Comparison of ENCODE assay signal across 7 mouse cellular contexts in genomic region chr17:28327673-28328325, GRCm38 (mm10). TPM values are rescaled to one million over a fixed set of nuclear protein-coding genes. Genes with fewer than 3 reads are reported as not detected.
DNase-seq lines count a peak whose midpoint lies in the region; ATAC-seq lines count a peak whose summit lies in the region.

No protein-coding gene starts in this region.

- peaks cover 77% of the 10 kb centered on the region for H3K36me3 ChIP-seq in hindbrain, embryonic 10.5 days
- H3K36me3 ChIP-seq in limb, embryonic 11.5 days (ENCODE audit: control insufficient read depth, insufficient read depth, low read length), result peaks cover 17% of the 10 kb centered on the region
- H3K36me3 ChIP-seq in neural tube, embryonic 13.5 days, result peaks cover 40% of the 10 kb centered on the region

- peaks cover 6% of the 10 kb centered on the region; the same call in 1 of the 2 replicates for H3K9me3 ChIP-seq in hindbrain, embryonic 10.5 days
- no peaks in the 10 kb centered on the region for H3K9me3 ChIP-seq in limb, embryonic 11.5 days (ENCODE audit: control insufficient read depth, low read length)
- no peaks in the 10 kb centered on the region; the same call in 1 of the 2 replicates for H3K9me3 ChIP-seq in neural tube, embryonic 13.5 days

- H3K4me2 ChIP-seq in limb, embryonic 11.5 days (ENCODE audit: low read depth, severe bottlenecking), result peak overlapping the region; percentile 75
- peak overlapping the region; percentile 96 for H3K4me2 ChIP-seq in neural tube, embryonic 13.5 days

- peak overlapping the region; percentile 51 for H3K4me3 ChIP-seq in brown adipose tissue, adult 24 weeks (ENCODE audit: insufficient read depth, low read depth, low read length)
- H3K4me3 ChIP-seq in hindbrain, embryonic 10.5 days, result peak overlapping the region; percentile 98
- peak overlapping the region; percentile 97 for H3K4me3 ChIP-seq in limb, embryonic 11.5 days (ENCODE audit: low read depth, low read length)
- peak overlapping the region; percentile 94 for H3K4me3 ChIP-seq in neural tube, embryonic 13.5 days

- peak; percentile 64 for DNase-seq in right cerebral cortex, adult 18-20 months
- DNase-seq in right cerebral cortex, postnatal 14 days, result no peak
- DNase-seq in hindbrain, embryonic 10.5 days (ENCODE audit: low spot score), result no peak
- no peak for DNase-seq in limb, embryonic 11.5 days (ENCODE audit: low spot score)
- no peak for DNase-seq in spleen, postnatal 10 days (ENCODE audit: low spot score in 2 of 2)

- H3K9ac ChIP-seq in limb, embryonic 11.5 days (ENCODE audit: low read length), result peak overlapping the region; percentile 99
- peak overlapping the region; percentile 84 for H3K9ac ChIP-seq in neural tube, embryonic 13.5 days

- ATAC-seq in limb, embryonic 11.5 days (ENCODE audit: insufficient number of reproducible peaks, low FRiP score, low TSS enrichment, low read depth), result peak; percentile 44
- peak; percentile 73 for ATAC-seq in neural tube, embryonic 13.5 days (ENCODE audit: low read depth)

- peak overlapping the region; percentile 49 for H3K27ac ChIP-seq in brown adipose tissue, adult 24 weeks (replicated peaks; ENCODE audit: low read depth, low read length)
- H3K27ac ChIP-seq in hindbrain, embryonic 10.5 days, result peak overlapping the region; percentile 98
- peak overlapping the region; percentile 95 for H3K27ac ChIP-seq in limb, embryonic 11.5 days (replicated peaks; ENCODE audit: low read depth, low read length)
- peak overlapping the region; percentile 96 for H3K27ac ChIP-seq in neural tube, embryonic 13.5 days (replicated peaks)

- H3K4me1 ChIP-seq in brown adipose tissue, adult 24 weeks (ENCODE audit: control insufficient read depth, insufficient read depth, insufficient read length, low read length), result no peaks in the 10 kb centered on the region
- H3K4me1 ChIP-seq in hindbrain, embryonic 10.5 days (replicated peaks), result peaks cover 53% of the 10 kb centered on the region
- H3K4me1 ChIP-seq in limb, embryonic 11.5 days (ENCODE audit: control insufficient read depth, insufficient read depth, low read length), result peaks cover 33% of the 10 kb centered on the region
- H3K4me1 ChIP-seq in neural tube, embryonic 13.5 days (replicated peaks), result peaks cover 28% of the 10 kb centered on the region

- no peaks in the 10 kb centered on the region for H3K27me3 ChIP-seq in hindbrain, embryonic 10.5 days (ENCODE audit: insufficient read depth, poor library complexity, severe bottlenecking)
- H3K27me3 ChIP-seq in limb, embryonic 11.5 days (ENCODE audit: control insufficient read depth, insufficient read depth, low read length), result no peaks in the 10 kb centered on the region
- H3K27me3 ChIP-seq in neural tube, embryonic 13.5 days, result no peaks in the 10 kb centered on the region

- WGBS in hindbrain, embryonic 10.5 days, result 11% methylated on average over 22 of the region's 22 CpGs
- 2% methylated on average over 22 of the region's 22 CpGs for WGBS in limb, embryonic 11.5 days
- 9% methylated on average over 22 of the region's 22 CpGs for WGBS in neural tube, embryonic 13.5 days

RNA-seq across cellular contexts. Expression of gene Rpl10a, which starts 0.5 kb away (rescaled TPM):
- 196 and 332 TPM in 2 replicates for polyA plus RNA-seq in brown adipose tissue, adult 24 weeks (2012; ENCODE audit: insufficient read depth, insufficient read length, missing spikeins)
- 439 and 483 TPM in 2 replicates for polyA plus RNA-seq in hindbrain, embryonic 10.5 days (2016; fragmentation: Nextera tagmentation; extraction: Ambion mirVana)
- 616 TPM in 2 replicates for polyA plus RNA-seq in limb, embryonic 11.5 days (2014; fragmentation: Nextera tagmentation; extraction: Ambion mirVana)
- polyA plus RNA-seq in neural tube, embryonic 13.5 days (2015; fragmentation: Nextera tagmentation; extraction: Ambion mirVana), result 381 and 408 TPM in 2 replicates

RNA-seq across cellular contexts. Expression of gene Fance, which starts 14.5 kb away (rescaled TPM):
- 5.0 and 9.9 TPM in 2 replicates for polyA plus RNA-seq in brown adipose tissue, adult 24 weeks (2012; ENCODE audit: insufficient read depth, insufficient read length, missing spikeins)
- polyA plus RNA-seq in hindbrain, embryonic 10.5 days (2016; fragmentation: Nextera tagmentation; extraction: Ambion mirVana), result 32.6 and 32.9 TPM in 2 replicates
- polyA plus RNA-seq in limb, embryonic 11.5 days (2014; fragmentation: Nextera tagmentation; extraction: Ambion mirVana), result 27.3 and 29.4 TPM in 2 replicates
- polyA plus RNA-seq in neural tube, embryonic 13.5 days (2015; fragmentation: Nextera tagmentation; extraction: Ambion mirVana), result 23.2 and 23.3 TPM in 2 replicates

RNA-seq across cellular contexts. Expression of gene Tead3, which starts 22.8 kb away (rescaled TPM):
- polyA plus RNA-seq in brown adipose tissue, adult 24 weeks (2012; ENCODE audit: insufficient read depth, insufficient read length, missing spikeins), result 3.6 and 4.6 TPM in 2 replicates
- 5.5 and 6.1 TPM in 2 replicates for polyA plus RNA-seq in hindbrain, embryonic 10.5 days (2016; fragmentation: Nextera tagmentation; extraction: Ambion mirVana)
- 10.0 and 10.6 TPM in 2 replicates for polyA plus RNA-seq in limb, embryonic 11.5 days (2014; fragmentation: Nextera tagmentation; extraction: Ambion mirVana)
- 2.1 and 2.8 TPM in 2 replicates for polyA plus RNA-seq in neural tube, embryonic 13.5 days (2015; fragmentation: Nextera tagmentation; extraction: Ambion mirVana)

RNA-seq across cellular contexts. Expression of gene Tulp1, which starts 37.2 kb away (rescaled TPM):
- polyA plus RNA-seq in brown adipose tissue, adult 24 weeks (2012; ENCODE audit: insufficient read depth, insufficient read length, missing spikeins), result not detected in 2 replicates
- polyA plus RNA-seq in hindbrain, embryonic 10.5 days (2016; fragmentation: Nextera tagmentation; extraction: Ambion mirVana), result 2.8 and 4.0 TPM in 2 replicates
- 3.4 and 4.4 TPM in 2 replicates for polyA plus RNA-seq in limb, embryonic 11.5 days (2014; fragmentation: Nextera tagmentation; extraction: Ambion mirVana)
- polyA plus RNA-seq in neural tube, embryonic 13.5 days (2015; fragmentation: Nextera tagmentation; extraction: Ambion mirVana), result 2.7 and 2.8 TPM in 2 replicates
